Mouse (Mus musculus): ENCODE results near the gene Prorsd1.
"Not testable (repeated sequence)": the region's sequence is repeated elsewhere in the genome, so short reads cannot be mapped to it uniquely, and the experiment has no call there.

Prorsd1 gene

GRCm38 (mm10) chr11:29514682-29515412 lies at the start of gene Prorsd1:
Prorsd1 (minus strand) TSS chr11:29515033.
- peak; percentile 93 for DNase-seq

DNA sequence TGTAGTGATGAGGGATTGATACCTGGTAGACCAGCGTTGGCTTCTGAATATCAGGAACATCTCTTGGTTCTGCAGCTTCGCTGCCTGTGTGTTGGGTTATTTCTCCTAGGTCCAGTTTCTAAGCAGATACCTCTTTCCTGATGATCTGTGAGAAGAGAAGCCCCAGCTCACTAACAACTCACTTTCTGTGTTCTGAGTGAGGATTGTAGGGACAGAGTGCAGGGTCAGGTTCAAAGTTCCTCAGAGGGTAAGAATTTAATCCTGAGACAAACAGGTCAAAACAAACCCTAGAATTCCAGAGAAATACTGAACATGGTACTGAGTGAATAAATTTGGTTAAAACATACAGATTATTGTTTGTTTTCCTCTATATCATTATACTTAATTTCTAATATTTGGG lies 48.6 kb upstream of the Prorsd1 start:
- no peak for DNase-seq

DNA sequence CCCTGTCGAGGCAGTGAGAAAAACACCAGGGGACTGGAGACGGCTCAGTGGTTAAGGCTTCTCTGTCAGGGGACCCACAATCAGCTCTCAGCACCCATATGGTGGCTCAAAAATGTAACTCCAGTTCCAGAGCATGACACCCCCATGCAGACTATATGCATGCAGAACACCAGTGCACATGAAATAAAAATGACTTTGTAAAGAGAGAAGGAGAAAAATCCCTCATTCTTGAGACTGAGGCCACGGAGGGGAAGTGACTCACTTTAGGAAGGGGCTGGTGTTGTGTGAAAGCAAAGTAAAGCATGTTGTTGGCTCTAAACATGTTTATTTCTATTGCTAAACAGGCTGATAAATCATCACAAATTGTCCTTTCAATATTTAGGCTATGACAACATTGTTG lies 46.2 kb upstream of the Prorsd1 start:
- DNase-seq: no peak

GRCm38 (mm10) chr11:29560452-29560851 lies 45.6 kb upstream of the Prorsd1 start:
- DNase-seq: no peak

- no peak for DNase-seq
These were observed 34.6 kb upstream of the Prorsd1 start for GRCm38 (mm10) chr11:29549425-29549778.

DNA sequence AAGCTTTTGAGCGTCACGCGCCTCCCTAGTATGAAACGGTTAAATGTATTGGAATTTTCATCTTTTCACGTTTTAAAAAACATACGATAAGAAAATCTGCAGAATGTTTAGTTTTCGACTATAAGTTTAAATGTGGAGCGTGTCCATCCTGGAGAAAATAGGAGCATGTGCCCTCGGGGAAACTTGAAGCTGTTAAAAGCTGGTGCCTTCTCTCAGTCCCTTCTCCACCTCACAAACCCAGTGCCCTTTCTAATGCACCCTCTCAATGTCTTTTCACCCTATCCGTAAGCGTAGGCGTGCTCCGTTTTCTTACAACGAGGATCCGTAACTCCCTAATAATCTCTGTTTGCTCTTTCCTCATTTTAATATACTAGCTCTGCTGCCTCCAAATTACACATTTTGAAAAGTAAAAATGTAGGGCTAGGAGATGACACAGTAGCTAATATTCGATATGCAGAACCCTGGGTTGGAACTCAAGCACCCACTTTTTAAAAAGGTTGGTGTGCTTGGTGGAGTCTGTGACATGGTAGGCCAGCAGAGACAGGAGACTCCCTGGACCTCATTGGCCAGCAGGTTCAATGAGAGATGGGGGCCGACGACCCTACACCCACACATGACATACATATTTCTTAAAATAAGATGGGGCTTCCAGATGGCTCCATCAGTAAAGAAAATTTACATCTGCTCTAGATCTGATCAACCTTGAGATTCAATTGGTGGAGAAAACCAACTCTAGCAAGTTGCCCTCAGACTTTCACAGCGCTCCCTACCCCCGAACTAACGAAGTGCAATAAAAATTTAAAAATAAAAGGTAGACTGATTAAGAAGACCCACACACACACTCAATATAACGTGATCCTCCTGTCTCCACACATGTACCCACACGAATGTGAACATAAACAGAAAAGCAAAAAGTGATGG lies 33.9 kb upstream of the Prorsd1 start:
- peak; percentile 19 for DNase-seq

DNA sequence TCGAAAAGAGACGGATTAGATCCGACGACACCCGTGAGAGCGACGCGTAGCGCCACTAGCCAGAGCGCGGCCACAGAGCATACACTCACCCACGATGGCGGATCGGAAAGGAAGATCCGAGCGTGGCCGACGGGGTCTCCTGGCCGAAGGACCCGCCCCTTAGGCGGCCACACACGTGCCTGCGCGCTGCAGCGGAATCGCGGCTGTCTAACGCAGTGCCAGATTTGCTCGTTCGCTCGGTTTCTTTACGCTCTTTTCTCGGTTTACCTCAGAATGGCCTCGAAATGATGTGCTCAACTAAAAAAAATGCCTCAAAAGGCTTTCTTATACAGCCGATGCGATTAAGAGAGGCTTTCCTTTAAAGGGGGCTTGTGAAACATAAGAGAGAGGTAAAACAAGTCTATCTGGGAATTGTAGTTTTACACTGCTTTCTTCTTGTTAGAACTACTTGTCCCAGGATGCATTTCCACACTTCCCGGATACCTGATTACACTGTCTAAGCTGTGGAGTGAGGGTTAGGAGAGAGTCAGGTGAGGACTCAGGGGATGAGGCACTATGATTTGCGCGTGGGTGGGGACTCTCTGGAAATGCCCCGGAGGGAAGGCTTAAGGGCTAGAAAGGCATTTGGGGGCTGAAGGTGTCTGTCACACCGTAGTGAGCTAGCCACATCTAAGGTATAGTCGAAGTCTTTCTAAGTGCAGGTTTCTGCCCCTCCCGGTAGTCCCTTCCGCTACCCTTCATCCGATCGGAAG lies 33.1 kb upstream of the Prorsd1 start, which contains the start of the genes Clhc1 and Rps27a:
TSS of gene Clhc1 (plus strand) at position 199 of the 752 bp plus-strand sequence.
TSS of gene Rps27a (minus strand) at position 358 of the 752 bp plus-strand sequence.
- peak; percentile 96 for DNase-seq

DNA sequence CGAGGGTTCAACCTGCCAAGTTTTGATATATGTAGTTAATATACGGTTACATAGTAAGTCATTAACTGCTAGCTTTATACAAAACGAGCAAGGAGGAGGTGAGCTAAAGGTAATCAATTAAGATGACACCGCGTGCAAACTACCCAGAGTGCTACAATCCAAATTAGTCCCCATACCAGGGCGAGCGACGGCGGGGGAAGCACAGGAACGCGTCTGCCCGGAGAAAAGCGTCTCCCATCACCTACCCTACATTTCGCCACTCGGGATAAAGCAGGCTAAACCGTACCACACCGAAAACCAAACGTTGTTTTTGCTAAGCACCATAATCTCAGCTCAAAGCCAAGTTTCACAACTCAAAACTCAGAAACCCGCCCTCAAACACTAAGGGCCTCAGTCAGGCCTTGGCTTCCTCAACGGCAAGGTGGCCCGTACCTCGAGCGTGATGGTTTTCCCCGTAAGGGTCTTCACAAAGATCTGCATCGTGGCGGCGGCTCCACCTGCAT lies 32.5 kb upstream of the Prorsd1 start:
- no peak for DNase-seq

- no peak for DNase-seq
These were observed 31.9 kb upstream of the Prorsd1 start for GRCm38 (mm10) chr11:29546762-29547161.

- DNase-seq: not testable (repeated sequence)
These were observed 31.5 kb upstream of the Prorsd1 start for GRCm38 (mm10) chr11:29546297-29546696.

DNA sequence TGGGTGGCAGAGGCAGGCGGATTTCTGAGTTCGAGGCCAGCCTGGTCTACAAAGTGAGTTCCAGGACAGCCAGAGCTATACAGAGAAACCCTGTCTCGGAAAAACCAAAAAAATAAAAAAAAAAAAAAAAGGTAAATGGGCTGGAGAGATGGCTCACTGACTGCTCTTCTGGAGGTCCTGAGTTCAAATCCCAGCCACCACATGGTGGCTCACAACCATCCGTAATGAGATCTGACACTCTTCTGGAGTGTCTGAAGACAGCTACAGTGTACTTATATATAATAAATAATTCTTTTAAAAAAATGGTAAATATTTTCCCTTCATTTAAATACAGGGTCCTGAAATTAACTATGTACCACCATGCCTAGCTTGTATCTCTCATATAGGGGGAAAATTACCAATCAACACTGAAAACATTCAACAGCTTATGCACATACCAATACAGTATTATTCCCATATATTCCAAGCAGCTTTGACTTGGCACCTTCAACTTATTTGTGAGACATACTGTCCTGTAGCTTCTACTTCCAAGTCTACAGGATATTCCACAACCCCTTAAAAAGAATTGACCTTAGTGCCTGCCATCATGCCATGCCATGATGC lies 30.4 kb upstream of the Prorsd1 start:
- DNase-seq: not testable (repeated sequence)

GRCm38 (mm10) chr11:29544225-29544945 lies 29.6 kb upstream of the Prorsd1 start:
- no peak for DNase-seq

DNA sequence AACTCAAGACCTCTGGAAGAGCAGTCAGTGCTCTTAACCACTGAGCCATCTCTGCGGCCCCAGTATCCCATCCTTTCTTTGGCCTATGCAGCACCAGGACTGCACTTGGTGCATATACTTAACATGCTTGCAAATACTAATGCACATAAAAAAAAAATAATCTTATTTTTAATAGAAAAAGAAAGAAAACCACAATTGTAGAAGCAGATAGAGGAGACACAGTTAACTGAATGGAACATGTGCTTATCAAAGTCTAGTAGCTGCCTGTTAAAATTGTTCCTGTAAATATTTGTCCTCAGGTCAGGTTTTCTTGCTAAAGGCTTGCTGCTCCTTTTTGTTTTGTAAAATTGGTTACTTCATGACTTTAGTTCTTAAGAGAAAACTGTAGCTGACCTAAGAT lies 23.4 kb upstream of the Prorsd1 start:
- DNase-seq: no peak

GRCm38 (mm10) chr11:29525988-29526794 lies 11.4 kb upstream of the Prorsd1 start, which contains the start of gene Mtif2:
Mtif2 (plus strand) TSS chr11:29526408.
- DNase-seq: peak; percentile 63

DNA sequence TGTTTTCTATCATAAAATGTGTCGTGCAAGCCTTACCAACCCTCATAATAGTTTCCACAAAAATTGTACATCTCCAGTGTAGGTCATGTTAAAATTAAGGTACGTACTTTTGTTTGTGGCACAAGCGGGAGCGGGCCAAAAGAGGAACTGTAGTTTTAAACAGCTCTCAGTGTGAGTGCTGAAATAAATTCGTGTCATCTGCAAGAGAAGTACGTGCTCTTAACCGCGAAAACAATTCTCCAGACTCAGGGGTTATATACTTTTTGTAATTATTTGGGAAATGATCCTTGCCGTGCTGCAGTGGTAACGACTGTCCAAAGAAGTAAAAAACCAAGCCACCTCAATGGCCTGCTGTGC lies 530 bp downstream of the Prorsd1 start:
- no peak for DNase-seq

- no peak for DNase-seq
These were observed 1.9 kb downstream of the Prorsd1 start for GRCm38 (mm10) chr11:29512818-29513535.

DNA sequence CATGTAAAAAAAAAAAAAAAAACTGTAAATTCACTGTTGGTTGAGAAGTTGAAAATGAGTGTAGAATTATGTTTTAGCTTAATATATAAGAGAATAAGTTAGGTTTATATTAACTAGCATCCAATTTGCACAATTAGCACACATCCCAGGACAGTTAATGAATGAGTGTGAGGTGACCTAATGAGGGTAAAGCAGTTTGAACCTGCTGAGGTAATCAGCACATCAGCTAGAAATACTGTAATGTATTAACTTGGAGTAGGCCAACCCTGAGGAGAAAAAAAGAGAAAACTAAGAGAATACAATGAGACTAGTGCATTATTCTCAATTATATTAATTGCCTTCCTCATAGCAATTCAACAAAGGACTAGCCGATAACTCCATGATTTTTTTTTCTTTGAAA lies 5.4 kb downstream of the Prorsd1 start:
- no peak for DNase-seq

DNA sequence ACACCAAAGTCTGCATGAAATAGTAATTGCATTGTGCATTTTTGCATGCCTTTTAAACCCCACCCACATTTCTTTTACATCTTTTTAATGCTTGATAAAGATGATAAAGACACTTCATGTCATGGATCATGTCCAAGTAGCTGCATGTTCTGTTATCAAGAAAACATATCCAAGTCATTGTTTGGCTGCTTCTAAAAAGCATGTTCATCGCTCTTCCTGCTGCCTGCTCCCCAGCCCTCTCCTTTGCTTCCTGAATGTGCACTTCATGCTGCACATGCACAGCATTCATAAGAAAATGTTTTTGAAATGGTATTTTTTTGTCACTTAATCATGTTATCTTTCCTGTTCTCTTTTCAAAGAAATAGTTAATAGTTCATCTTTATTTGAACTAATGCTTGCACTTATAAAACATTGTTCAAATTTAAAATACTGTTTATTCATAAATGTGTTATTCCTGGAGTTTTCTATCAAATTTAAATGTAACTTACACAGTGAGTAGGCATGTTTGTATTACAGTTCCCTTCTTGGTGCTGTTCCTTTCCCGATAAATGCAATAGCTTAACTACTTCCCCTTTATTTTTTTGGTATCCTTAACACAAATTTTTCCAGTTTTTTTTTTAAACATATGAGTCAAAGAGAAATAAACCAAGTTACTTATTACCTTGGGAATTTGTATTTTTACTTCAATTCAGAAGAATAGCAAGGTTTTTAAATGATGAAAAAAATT lies 9.8 kb downstream of the Prorsd1 start:
- no peak for DNase-seq

All from thymus, postnatal 14 days (tissue).